Mouse (Mus musculus): ENCODE measurements around the gene Akap12. TPM values are rescaled to one million over a fixed set of nuclear protein-coding genes. Genes with fewer than 3 reads are reported as not detected.

The Akap12 gene
- polyA plus RNA-seq (2014; fragmentation: Nextera tagmentation; extraction: Ambion mirVana), result 42.1 and 44.1 TPM in 2 replicates

DNA sequence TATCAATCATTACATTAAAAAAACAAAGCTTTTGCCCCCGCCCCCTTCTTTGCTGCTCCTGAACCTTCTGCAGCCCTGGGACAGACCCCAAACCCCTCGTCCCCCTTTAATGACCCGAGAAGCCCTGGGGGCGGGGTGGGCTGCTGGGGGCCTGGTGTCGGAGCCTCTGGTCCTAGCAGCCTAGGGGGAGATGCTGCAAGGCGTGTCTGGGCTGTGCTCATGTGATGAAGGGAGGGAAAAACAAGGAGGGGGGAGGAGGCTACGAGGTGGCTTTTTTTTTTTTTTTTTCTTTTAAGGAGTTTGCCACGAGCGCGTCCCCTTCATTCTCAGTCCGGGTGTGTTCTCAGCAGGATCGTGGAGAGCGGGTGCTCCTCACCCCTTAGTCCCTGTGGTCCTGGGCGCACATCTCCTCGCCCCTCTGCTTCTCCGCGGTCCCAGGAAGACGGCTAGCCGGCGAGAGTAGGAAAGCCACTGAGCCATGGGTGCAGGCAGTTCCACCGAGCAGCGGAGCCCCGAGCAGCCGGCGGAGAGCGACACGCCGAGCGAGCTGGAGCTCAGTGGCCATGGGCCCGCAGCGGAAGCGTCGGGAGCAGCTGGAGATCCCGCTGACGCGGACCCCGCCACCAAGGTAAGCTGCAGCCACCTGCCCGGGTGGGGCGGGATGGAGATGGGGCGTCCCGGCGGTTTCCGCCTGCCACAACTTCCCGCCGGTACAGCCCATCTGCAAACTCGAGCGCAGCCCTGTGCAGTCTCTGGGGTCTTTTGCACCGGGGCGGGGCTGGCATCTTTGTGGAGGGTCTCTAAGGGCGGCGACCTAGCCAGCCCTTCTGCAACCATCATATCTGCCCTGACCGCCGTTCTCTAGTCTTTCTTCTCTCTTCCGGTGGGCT is at the start of gene Akap12:
Gene Akap12 (plus strand): TSS at position 340 of the 890 bp plus-strand sequence.
- H3K27ac ChIP-seq (ENCODE audit: low read depth, low read length), result peak within 1 kb of the TSS; percentile 33; the same call in 1 of the 2 replicates
- ATAC-seq (ENCODE audit: low FRiP score), result peak; percentile 79
- no peaks in the 10 kb centered on the region for H3K27me3 ChIP-seq (ENCODE audit: control insufficient read depth, insufficient read depth, low read length)
- no peaks in the 10 kb centered on the region for H3K36me3 ChIP-seq (ENCODE audit: control insufficient read depth, insufficient read depth, low read length)
- peak within 1 kb of the TSS; percentile 78 for H3K9ac ChIP-seq (ENCODE audit: low read length)
- H3K4me3 ChIP-seq (ENCODE audit: low read depth, low read length), result peak within 1 kb of the TSS; percentile 66
- peak; percentile 96 for DNase-seq (ENCODE audit: low spot score, missing footprints)
- H3K4me1 ChIP-seq (ENCODE audit: control insufficient read depth, insufficient read depth, low read length), result no peaks in the 10 kb centered on the region; the same call in 1 of the 2 replicates
- no peaks in the 10 kb centered on the region for H3K9me3 ChIP-seq (ENCODE audit: control insufficient read depth, low read length)
- under 1% methylated on average over 50 of the region's 54 CpGs for WGBS
- H3K4me2 ChIP-seq, result peak within 1 kb of the TSS; percentile 90

GRCm38 (mm10) chr10:4230563-4231359 is 35.4 kb upstream of the Akap12 start:
- WGBS, result 83% methylated on average over 17 of the region's 17 CpGs
- DNase-seq (ENCODE audit: low spot score, missing footprints), result no peak
- Histone ChIP-seq H3K9me3 (ENCODE audit: control insufficient read depth, low read length) (no peaks in the 10 kb centered on the region), H3K36me3 (ENCODE audit: control insufficient read depth, insufficient read depth, low read length) (no peaks in the 10 kb centered on the region), H3K27me3 (ENCODE audit: control insufficient read depth, insufficient read depth, low read length) (no peaks in the 10 kb centered on the region), H3K4me1 (ENCODE audit: control insufficient read depth, insufficient read depth, low read length) (no peaks in the 10 kb centered on the region), H3K27ac (ENCODE audit: low read depth, low read length) (no peak overlapping the region), H3K9ac (ENCODE audit: low read length) (no peak overlapping the region), H3K4me3 (ENCODE audit: low read depth, low read length) (no peak overlapping the region), H3K4me2 (no peak overlapping the region)
- no peak for ATAC-seq (ENCODE audit: low FRiP score)

DNA sequence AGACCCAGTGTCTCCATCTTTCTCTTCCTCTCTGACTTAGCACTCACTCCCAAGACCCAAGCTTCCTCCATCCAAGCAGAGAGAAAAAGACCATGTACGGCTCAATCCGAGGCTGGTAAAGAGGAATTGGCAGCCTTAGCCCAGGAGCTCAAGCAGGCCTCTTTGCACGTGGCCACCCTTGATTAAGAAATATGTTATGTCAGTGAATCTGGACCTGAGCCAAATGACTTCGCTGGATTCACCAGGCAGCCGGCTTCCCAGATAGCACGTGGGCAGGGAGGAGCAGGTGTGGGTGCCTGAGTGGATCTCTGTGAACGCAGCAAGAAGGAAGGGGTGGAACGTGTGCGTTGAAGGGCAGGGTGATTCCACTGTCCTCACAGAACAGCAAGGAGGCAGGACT is 33.1 kb upstream of the Akap12 start:
- no peaks in the 10 kb centered on the region for H3K36me3 ChIP-seq (ENCODE audit: control insufficient read depth, insufficient read depth, low read length)
- no peaks in the 10 kb centered on the region for H3K27me3 ChIP-seq (ENCODE audit: control insufficient read depth, insufficient read depth, low read length)
- 71% methylated on average over 9 of the region's 9 CpGs for WGBS
- ATAC-seq (ENCODE audit: low FRiP score), result no peak
- H3K27ac ChIP-seq (ENCODE audit: low read depth, low read length), result no peak overlapping the region
- H3K9me3 ChIP-seq (ENCODE audit: control insufficient read depth, low read length), result no peaks in the 10 kb centered on the region
- DNase-seq (ENCODE audit: low spot score, missing footprints), result peak; percentile 74
- H3K9ac ChIP-seq (ENCODE audit: low read length), result no peak overlapping the region
- H3K4me3 ChIP-seq (ENCODE audit: low read depth, low read length), result no peak overlapping the region
- no peaks in the 10 kb centered on the region for H3K4me1 ChIP-seq (ENCODE audit: control insufficient read depth, insufficient read depth, low read length)
- no peak overlapping the region for H3K4me2 ChIP-seq

- Histone ChIP-seq H3K27ac (ENCODE audit: low read depth, low read length) (no peak overlapping the region), H3K27me3 (ENCODE audit: control insufficient read depth, insufficient read depth, low read length) (no peaks in the 10 kb centered on the region), H3K4me2 (no peak overlapping the region), H3K9ac (ENCODE audit: low read length) (no peak overlapping the region), H3K9me3 (ENCODE audit: control insufficient read depth, low read length) (no peaks in the 10 kb centered on the region), H3K36me3 (ENCODE audit: control insufficient read depth, insufficient read depth, low read length) (no peaks in the 10 kb centered on the region), H3K4me3 (ENCODE audit: low read depth, low read length) (no peak overlapping the region), H3K4me1 (ENCODE audit: control insufficient read depth, insufficient read depth, low read length) (no peaks in the 10 kb centered on the region)
- WGBS, result 70% methylated on average over 5 of the region's 5 CpGs
- ATAC-seq (ENCODE audit: low FRiP score), result no peak
- DNase-seq (ENCODE audit: low spot score, missing footprints), result no peak
Observed at GRCm38 (mm10) chr10:4239794-4240574, 26.2 kb upstream of the Akap12 start.

GRCm38 (mm10) chr10:4243591-4244300 is 22.4 kb upstream of the Akap12 start:
- Histone ChIP-seq H3K9ac (ENCODE audit: low read length) (no peak overlapping the region), H3K27me3 (ENCODE audit: control insufficient read depth, insufficient read depth, low read length) (no peaks in the 10 kb centered on the region), H3K36me3 (ENCODE audit: control insufficient read depth, insufficient read depth, low read length) (no peaks in the 10 kb centered on the region), H3K27ac (ENCODE audit: low read depth, low read length) (no peak overlapping the region), H3K9me3 (ENCODE audit: control insufficient read depth, low read length) (no peaks in the 10 kb centered on the region), H3K4me1 (ENCODE audit: control insufficient read depth, insufficient read depth, low read length) (no peaks in the 10 kb centered on the region), H3K4me2 (no peak overlapping the region), H3K4me3 (ENCODE audit: low read depth, low read length) (no peak overlapping the region)
- DNase-seq (ENCODE audit: low spot score, missing footprints), result no peak
- WGBS, result 80% methylated on average over 16 of the region's 16 CpGs
- ATAC-seq (ENCODE audit: low FRiP score), result no peak

GRCm38 (mm10) chr10:4245812-4246211 is 20.4 kb upstream of the Akap12 start:
- DNase-seq (ENCODE audit: low spot score, missing footprints), result peak; percentile 78
- Histone ChIP-seq H3K4me1 (ENCODE audit: control insufficient read depth, insufficient read depth, low read length) (peaks cover 2% of the 10 kb centered on the region; the same call in 1 of the 2 replicates), H3K9ac (ENCODE audit: low read length) (no peak overlapping the region), H3K4me2 (no peak overlapping the region), H3K27ac (ENCODE audit: low read depth, low read length) (no peak overlapping the region), H3K9me3 (ENCODE audit: control insufficient read depth, low read length) (no peaks in the 10 kb centered on the region), H3K36me3 (ENCODE audit: control insufficient read depth, insufficient read depth, low read length) (no peaks in the 10 kb centered on the region), H3K27me3 (ENCODE audit: control insufficient read depth, insufficient read depth, low read length) (no peaks in the 10 kb centered on the region), H3K4me3 (ENCODE audit: low read depth, low read length) (no peak overlapping the region)
- 87% methylated on average over 2 of the region's 2 CpGs for WGBS
- ATAC-seq (ENCODE audit: low FRiP score), result no peak

- Histone ChIP-seq H3K4me1 (ENCODE audit: control insufficient read depth, insufficient read depth, low read length) (peaks cover 2% of the 10 kb centered on the region; the same call in 1 of the 2 replicates), H3K4me3 (ENCODE audit: low read depth, low read length) (no peak overlapping the region), H3K27me3 (ENCODE audit: control insufficient read depth, insufficient read depth, low read length) (no peaks in the 10 kb centered on the region), H3K27ac (ENCODE audit: low read depth, low read length) (no peak overlapping the region), H3K36me3 (ENCODE audit: control insufficient read depth, insufficient read depth, low read length) (no peaks in the 10 kb centered on the region), H3K4me2 (no peak overlapping the region), H3K9me3 (ENCODE audit: control insufficient read depth, low read length) (no peaks in the 10 kb centered on the region), H3K9ac (ENCODE audit: low read length) (no peak overlapping the region)
- DNase-seq (ENCODE audit: low spot score, missing footprints) (peak; percentile 77), ATAC-seq (ENCODE audit: low FRiP score) (no peak)
- 92% methylated on average over 7 of the region's 7 CpGs for WGBS
Observed at GRCm38 (mm10) chr10:4246407-4246806, 19.8 kb upstream of the Akap12 start.

DNA sequence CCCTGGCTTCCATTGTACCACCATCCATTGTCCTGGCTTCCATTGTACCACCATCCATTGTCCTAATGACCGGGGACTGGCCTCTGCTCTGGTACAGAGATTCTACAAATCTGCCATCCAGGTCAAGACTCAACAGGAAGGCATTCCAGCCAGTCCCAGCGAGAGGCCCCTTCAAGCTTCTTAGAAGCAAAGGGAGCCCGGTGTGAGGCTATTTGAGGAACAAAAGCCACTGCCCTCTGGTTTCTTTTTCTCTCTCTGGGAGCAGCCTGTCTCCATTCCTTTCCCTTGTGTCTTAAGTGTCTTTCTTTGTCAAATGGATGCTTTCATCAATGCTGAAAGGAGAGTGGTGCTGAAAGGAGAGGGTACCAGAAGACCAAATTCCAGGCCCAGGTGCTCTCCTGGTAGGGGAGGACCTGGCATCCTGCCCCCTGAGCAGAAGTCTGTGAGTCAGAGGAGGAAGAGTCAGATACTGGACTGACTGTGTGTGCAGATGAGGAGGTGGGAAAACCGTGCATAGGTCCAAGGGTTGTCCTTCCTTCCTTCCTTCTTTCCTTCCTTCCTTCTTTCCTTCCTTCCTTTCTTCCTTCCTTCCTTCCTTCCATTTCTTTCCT is 16.8 kb upstream of the Akap12 start:
- no peak overlapping the region for H3K9ac ChIP-seq (ENCODE audit: low read length)
- peaks cover 2% of the 10 kb centered on the region; the same call in 1 of the 2 replicates for H3K4me1 ChIP-seq (ENCODE audit: control insufficient read depth, insufficient read depth, low read length)
- 9% methylated on average over 4 of the region's 4 CpGs for WGBS
- no peak overlapping the region for H3K27ac ChIP-seq (ENCODE audit: low read depth, low read length)
- no peak overlapping the region for H3K4me2 ChIP-seq
- no peaks in the 10 kb centered on the region for H3K36me3 ChIP-seq (ENCODE audit: control insufficient read depth, insufficient read depth, low read length)
- ATAC-seq (ENCODE audit: low FRiP score) (no peak), DNase-seq (ENCODE audit: low spot score, missing footprints) (no peak)
- no peak overlapping the region for H3K4me3 ChIP-seq (ENCODE audit: low read depth, low read length)
- H3K27me3 ChIP-seq (ENCODE audit: control insufficient read depth, insufficient read depth, low read length), result no peaks in the 10 kb centered on the region
- H3K9me3 ChIP-seq (ENCODE audit: control insufficient read depth, low read length), result no peaks in the 10 kb centered on the region

All from midbrain, embryonic 11.5 days (tissue).